Mouse (Mus musculus): ENCODE results near the gene Tgfbr3.

GRCm38 (mm10) chr5:107296512-107297322 lies 7.3 kb upstream of the Tgfbr3 start:
- no peak for TF ChIP-seq CTCF (IDR thresholded peaks at IDR 0.05; ENCODE audit: low read depth)
- TF ChIP-seq EP300 (IDR thresholded peaks at IDR 0.05; ENCODE audit: low read depth) = no peak
